Comparison of ENCODE assay signal across 9 mouse cellular contexts in genomic region chr2:50789051-50789651, GRCm38 (mm10).
DNase-seq lines count a peak whose midpoint lies in the region; ATAC-seq lines count a peak whose summit lies in the region.
"Had no signal": no experiment of that assay in that cellular context is flagged by ENCODE, and none has a peak within 500 bp of the region (broad histone marks: within the 10 kb centered on the region; RNA-seq: fewer than 3 reads in every experiment).

No protein-coding gene starts in this region.

- no peak overlapping the region for H3K4me3 ChIP-seq in neural tube, embryonic 15.5 days (replicated peaks)
- no peak overlapping the region for H3K4me3 ChIP-seq in limb, embryonic 15.5 days
- no peak overlapping the region for H3K4me3 ChIP-seq in stomach, embryonic 15.5 days (replicated peaks)

- peaks cover 6% of the 10 kb centered on the region; the same call in 1 of the 2 replicates for H3K9me3 ChIP-seq in neural tube, embryonic 15.5 days (replicated peaks)
- H3K9me3 ChIP-seq in limb, embryonic 15.5 days = no peaks in the 10 kb centered on the region
- H3K9me3 ChIP-seq in stomach, embryonic 15.5 days = no peaks in the 10 kb centered on the region

- no peak overlapping the region for H3K27ac ChIP-seq in neural tube, embryonic 15.5 days (replicated peaks)
- 0 out of 2 replicates have a peak overlapping the region, but pooled peaks have one; percentile 4 for H3K27ac ChIP-seq in limb, embryonic 15.5 days
- H3K27ac ChIP-seq in stomach, embryonic 15.5 days = peak overlapping the region; percentile 41

- H3K4me1 ChIP-seq in neural tube, embryonic 15.5 days = no peaks in the 10 kb centered on the region
- no peaks in the 10 kb centered on the region for H3K4me1 ChIP-seq in limb, embryonic 15.5 days
- no peaks in the 10 kb centered on the region for H3K4me1 ChIP-seq in stomach, embryonic 15.5 days

- H3K9ac ChIP-seq in neural tube, embryonic 15.5 days (replicated peaks) = no peak overlapping the region
- H3K9ac ChIP-seq in limb, embryonic 15.5 days = no peak overlapping the region
- H3K9ac ChIP-seq in stomach, embryonic 15.5 days = no peak overlapping the region

- WGBS in neural tube, embryonic 15.5 days = 90% methylated on average over 4 of the region's 4 CpGs
- 46% methylated on average over 4 of the region's 4 CpGs for WGBS in limb, embryonic 15.5 days
- 61% methylated on average over 4 of the region's 4 CpGs for WGBS in stomach, embryonic 15.5 days

- no peaks in the 10 kb centered on the region for H3K27me3 ChIP-seq in neural tube, embryonic 15.5 days (replicated peaks)
- no peaks in the 10 kb centered on the region for H3K27me3 ChIP-seq in limb, embryonic 15.5 days
- no peaks in the 10 kb centered on the region for H3K27me3 ChIP-seq in stomach, embryonic 15.5 days (replicated peaks)

- H3K36me3 ChIP-seq in neural tube, embryonic 15.5 days = no peaks in the 10 kb centered on the region
- H3K36me3 ChIP-seq in limb, embryonic 15.5 days = no peaks in the 10 kb centered on the region
- H3K36me3 ChIP-seq in stomach, embryonic 15.5 days = no peaks in the 10 kb centered on the region

- no peak for ATAC-seq in neural tube, embryonic 15.5 days (ENCODE audit: low FRiP score)
- ATAC-seq in limb, embryonic 15.5 days (ENCODE audit: insufficient number of reproducible peaks, low FRiP score, low TSS enrichment, low read depth) = no peak
- no peak for ATAC-seq in stomach, embryonic 15.5 days (ENCODE audit: insufficient read depth, low FRiP score, low read depth)
- ATAC-seq in granulocyte monocyte progenitor cell, adult 5-6 weeks (replicated peaks; ENCODE audit: poor library complexity, severe bottlenecking) = no peak

- intact Hi-C loops in gastrocnemius, postnatal 14 days (cut with DNase I; ENCODE audit: low total_unique reads) = no loop called here

- no peak overlapping the region for H3K4me2 ChIP-seq in neural tube, embryonic 15.5 days
- no peak overlapping the region for H3K4me2 ChIP-seq in limb, embryonic 15.5 days
- no peak overlapping the region for H3K4me2 ChIP-seq in stomach, embryonic 15.5 days

- peak; percentile 12 for DNase-seq in gastrocnemius, postnatal 25 days
- DNase-seq in gastrocnemius, postnatal 14 days = no peak
- DNase-seq in neural tube, embryonic 10.5 days (ENCODE audit: extremely low spot score, low spot score) = peak; percentile 32
- no peak for DNase-seq in adrenal gland, postnatal 14 days
- DNase-seq: cerebellum, adult 11 months had no signal

Comparison
In these comparisons a context has a peak if more than half of its experiments do, and no peak if none do; other contexts are left out.
1. DNase-seq: peak in gastrocnemius, postnatal 25 days (single experiment) and neural tube, embryonic 10.5 days (single experiment); none in gastrocnemius, postnatal 14 days (single experiment) and adrenal gland, postnatal 14 days (single experiment).